Mouse (Mus musculus) spleen, adult 2 months (tissue): ENCODE data around the gene Rbms2. TPM values are rescaled to one million over a fixed set of nuclear protein-coding genes. Genes with fewer than 3 reads are reported as not detected.
"Not testable (repeated sequence)": the region's sequence is repeated elsewhere in the genome, so short reads cannot be mapped to it uniquely, and the experiment has no call there.

Experiments
- DNase-seq, 2 experiments: peaks; one replicate each; pipeline versions ENCODE4 v3.0.0 to v3.0.0-alpha.2; 2012 to 2021; ENCODE audit warnings: low spot score in 2 of 2, low read depth in 1 of 2
- H3K27ac ChIP-seq: fragments of 200-500 bp; 2 replicates; pipeline ENCODE4 v1.5.1; 2012; ENCODE audit warnings: low read length, inconsistent platforms; ENCODE audit not compliant: insufficient read depth
- H3K27me3 ChIP-seq: fragments of 200-500 bp; 2 replicates; pipeline ENCODE4 v1.6.1; 2012; ENCODE audit warnings: mild to moderate bottlenecking, moderate library complexity, low read length, inconsistent platforms; ENCODE audit not compliant: control insufficient read depth, insufficient read depth
- H3K36me3 ChIP-seq: fragments of 200-500 bp; 2 replicates; pipeline ENCODE4 v1.6.1; 2012; ENCODE audit warnings: mild to moderate bottlenecking, low read length, inconsistent platforms; ENCODE audit not compliant: control insufficient read depth, insufficient read depth
- H3K4me1 ChIP-seq: fragments of 200-500 bp; 2 replicates; pipeline ENCODE4 v1.6.1; 2011; ENCODE audit warnings: inconsistent platforms; ENCODE audit not compliant: control insufficient read depth, insufficient read depth, insufficient read length
- H3K4me3 ChIP-seq: fragments of 200-500 bp; 2 replicates; pipeline ENCODE4 v1.5.1; 2011; ENCODE audit warnings: mild to moderate bottlenecking, inconsistent platforms; ENCODE audit not compliant: insufficient read depth, insufficient read length; ENCODE audit errors: extremely low read depth
- CTCF ChIP-seq: fragments of 200-500 bp; IDR thresholded peaks from 2 replicates; pipeline ENCODE4 v1.5.1; 2011; ENCODE audit warnings: mild to moderate bottlenecking, inconsistent platforms; ENCODE audit not compliant: insufficient read depth, insufficient read length, insufficient replicate concordance; ENCODE audit errors: extremely low read depth
- POLR2A ChIP-seq: fragments of 200-500 bp; IDR thresholded peaks from 2 replicates; pipeline ENCODE4 v1.6.1; 2011; ENCODE audit warnings: low read depth, low read length, inconsistent platforms
- WGBS: fragments of 180-500 bp; shearing (Covaris S2); methylation state at CpG from one replicate; pipeline ENCODE4 v1.1.7; 2018; 5-methylcytosine and 5-hydroxymethylcytosine counted together
- polyA plus RNA-seq: library from polyadenylated mRNA; depleted of rRNA; stranded (reverse); fragments of >200 nt; gene quantifications from 2 replicates; pipeline ENCODE4 v1.2.3, GENCODE M21; 2012

The Rbms2 gene
- polyA plus RNA-seq, 1 experiment = 30.0 TPM

- no peak for DNase-seq
- Histone ChIP-seq H3K36me3 (no peaks in the 10 kb centered on the region), H3K27me3 (no peaks in the 10 kb centered on the region), H3K4me3 (no peak overlapping the region), H3K27ac (no peak overlapping the region), H3K4me1 (no peaks in the 10 kb centered on the region)
- TF ChIP-seq CTCF (no peak), POLR2A (no peak)
- WGBS = 61% methylated on average over 6 of the region's 6 CpGs
Measured at GRCm38 (mm10) chr10:128167091-128167490, 13.0 kb downstream of the Rbms2 start.

GRCm38 (mm10) chr10:128165726-128166125, 14.4 kb downstream of the Rbms2 start:
- WGBS = 90% methylated on average over 3 of the region's 3 CpGs
- not testable (repeated sequence) for H3K4me1 ChIP-seq

GRCm38 (mm10) chr10:128153978-128154377, 26.1 kb downstream of the Rbms2 start:
- DNase-seq = no peak
- Histone ChIP-seq H3K4me3 (no peak overlapping the region), H3K27me3 (no peaks in the 10 kb centered on the region), H3K36me3 (peaks cover 2% of the 10 kb centered on the region; the same call in 1 of the 2 replicates), H3K27ac (no peak overlapping the region), H3K4me1 (no peaks in the 10 kb centered on the region)
- TF ChIP-seq POLR2A = no peak
- WGBS = 80% methylated on average over 3 of the region's 3 CpGs

More at GRCm38 (mm10) chr10:128165726-128166125, 14.4 kb downstream of the Rbms2 start:
- H3K27me3 ChIP-seq, H3K27ac ChIP-seq, H3K36me3 ChIP-seq, H3K4me3 ChIP-seq, DNase-seq: not testable (repeated sequence)

DNA sequence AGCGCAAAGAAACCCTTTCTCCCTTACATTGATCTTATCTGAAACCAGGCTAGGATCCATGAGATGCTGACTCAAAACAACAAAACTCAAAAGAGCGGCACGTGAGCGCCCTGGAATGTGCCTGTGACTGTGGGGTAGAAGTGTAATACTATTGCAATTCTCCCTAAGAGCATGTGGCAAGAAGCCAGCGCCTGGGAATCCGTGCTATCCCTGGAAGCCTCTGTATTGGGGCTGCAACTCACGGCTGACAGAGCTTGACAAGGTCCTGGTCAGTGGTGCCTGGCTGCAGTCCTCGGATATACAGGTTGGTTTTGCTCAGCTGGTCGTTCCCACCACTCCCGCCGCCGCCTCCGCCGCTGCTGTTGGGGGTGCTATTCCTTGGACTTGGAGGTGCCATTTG, 29.2 kb downstream of the Rbms2 start:
- H3K27ac ChIP-seq = no peak overlapping the region

GRCm38 (mm10) chr10:128149592-128149991, 30.5 kb downstream of the Rbms2 start:
- 18% methylated on average over 5 of the region's 5 CpGs for WGBS
- Histone ChIP-seq H3K27ac (0 out of 2 replicates have a peak overlapping the region, but pooled peaks have one; percentile 32), H3K4me3 (no peak overlapping the region), H3K4me1 (no peaks in the 10 kb centered on the region), H3K36me3 (peaks cover 5% of the 10 kb centered on the region), H3K27me3 (no peaks in the 10 kb centered on the region)
- peak in 1 of 2 experiments; percentile 23 for DNase-seq
- TF ChIP-seq POLR2A = no peak
- TF ChIP-seq CTCF = peak; percentile 26; the same call in 1 of the 2 replicates

More for the DNA sequence above, 29.2 kb downstream of the Rbms2 start:
- TF ChIP-seq CTCF (no peak), POLR2A (no peak)
- Histone ChIP-seq H3K4me1 (no peaks in the 10 kb centered on the region), H3K27me3 (no peaks in the 10 kb centered on the region), H3K4me3 (no peak overlapping the region), H3K36me3 (peaks cover 5% of the 10 kb centered on the region)
- WGBS = 93% methylated on average over 14 of the region's 14 CpGs
- DNase-seq = no peak

DNA sequence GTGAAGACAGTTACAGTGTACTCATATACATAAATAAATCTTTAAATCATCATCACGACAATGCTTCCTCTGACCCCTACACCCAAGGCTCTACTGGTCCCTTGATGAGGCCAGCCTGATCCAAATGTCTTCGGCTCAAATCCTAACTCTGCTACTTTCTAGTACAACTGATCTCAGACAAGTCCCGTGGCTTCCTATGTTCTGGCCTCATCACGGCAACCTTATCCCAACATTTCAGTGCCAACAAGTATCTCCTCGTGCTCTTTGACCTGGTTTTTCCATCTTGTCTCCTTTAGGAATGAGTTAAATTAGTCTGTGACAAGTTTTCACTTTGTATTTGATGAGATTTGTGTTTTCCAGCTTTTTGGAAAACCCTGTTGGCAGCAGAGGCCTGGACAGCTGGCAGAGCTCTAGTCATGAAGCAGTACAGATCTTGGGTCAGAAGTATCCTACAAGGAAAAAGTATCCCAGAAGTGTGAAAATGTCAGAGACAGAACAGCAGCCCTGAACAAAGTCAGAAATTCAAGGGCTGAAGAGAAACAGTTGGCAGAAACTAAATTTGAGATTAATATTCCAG, 31.2 kb downstream of the Rbms2 start:
- Histone ChIP-seq H3K27ac (no peak overlapping the region), H3K4me3 (no peak overlapping the region), H3K4me1 (no peaks in the 10 kb centered on the region), H3K36me3 (peaks cover 6% of the 10 kb centered on the region), H3K27me3 (no peaks in the 10 kb centered on the region)
- DNase-seq = no peak
- no peak for TF ChIP-seq CTCF
- TF ChIP-seq POLR2A = no peak
- WGBS = 91% methylated on average over 5 of the region's 5 CpGs

DNA sequence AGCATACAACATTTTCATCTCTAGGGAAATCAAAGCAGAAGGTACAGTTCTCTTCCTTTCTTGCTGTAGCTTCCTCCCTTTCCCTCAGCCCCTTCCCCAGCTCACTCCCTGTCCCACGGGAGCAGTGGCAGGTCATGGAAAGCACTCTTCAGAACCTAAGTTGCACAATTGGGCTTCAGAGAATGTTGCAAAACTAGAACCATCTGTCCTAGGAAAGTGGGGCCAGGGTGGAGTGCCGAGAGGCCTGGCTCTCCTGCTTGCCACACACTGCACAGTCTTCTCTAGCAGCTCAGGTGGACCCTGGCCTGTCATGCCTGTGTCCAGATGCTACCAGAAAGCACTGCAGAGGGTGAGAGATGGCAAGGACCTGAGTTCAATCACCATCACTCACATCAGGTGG, 35.1 kb downstream of the Rbms2 start:
- no peak for DNase-seq
- H3K27me3 ChIP-seq = no peaks in the 10 kb centered on the region
- peaks cover 5% of the 10 kb centered on the region for H3K36me3 ChIP-seq
- 88% methylated on average over 2 of the region's 2 CpGs for WGBS
- H3K27ac ChIP-seq = no peak overlapping the region
- H3K4me1 ChIP-seq = no peaks in the 10 kb centered on the region
- TF ChIP-seq POLR2A (no peak), CTCF (no peak)
- no peak overlapping the region for H3K4me3 ChIP-seq

DNA sequence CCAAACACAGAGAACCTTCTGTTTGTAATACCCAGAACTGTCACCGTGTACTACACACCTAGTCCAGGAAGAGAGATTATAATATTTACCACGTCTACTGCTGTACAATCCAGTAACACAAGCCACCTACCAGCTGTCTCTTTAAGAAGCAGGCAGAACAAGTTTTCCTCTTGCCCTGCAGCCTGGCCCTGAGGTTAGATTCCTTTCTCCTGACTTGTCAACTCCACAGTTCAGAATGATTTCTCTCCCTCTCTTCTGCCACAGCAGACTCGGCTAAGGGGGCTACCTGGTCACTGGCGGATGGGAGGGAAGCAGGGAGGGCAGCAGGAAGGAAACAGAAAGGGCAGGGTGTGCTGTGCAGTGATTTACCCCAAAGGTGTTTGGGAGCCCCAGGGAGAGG, 36.4 kb downstream of the Rbms2 start:
- Histone ChIP-seq H3K36me3 (peaks cover 5% of the 10 kb centered on the region), H3K4me1 (no peaks in the 10 kb centered on the region), H3K27ac (no peak overlapping the region), H3K4me3 (no peak overlapping the region), H3K27me3 (no peaks in the 10 kb centered on the region)
- WGBS = 80% methylated on average over 4 of the region's 4 CpGs
- TF ChIP-seq CTCF (no peak), POLR2A (no peak)
- no peak for DNase-seq
